Mouse (Mus musculus) liver, embryonic 11.5 days (tissue): Measurements from ENCODE around the gene Tmc3. TPM values are rescaled to one million over a fixed set of nuclear protein-coding genes. Genes with fewer than 3 reads are reported as not detected.

Source experiments
- ATAC-seq: fragments of 200-750 bp; cut with Nextera tagmentation; replicated peaks from 2 replicates; pipeline ENCODE4 v1.8.0; 2017; ENCODE audit warnings: moderate number of reproducible peaks, mild to moderate bottlenecking, moderate TSS enrichment, moderate library complexity; ENCODE audit not compliant: low FRiP score
- DNase-seq: peaks from one replicate; pipeline ENCODE4 v3.0.0-alpha.2; 2017; ENCODE audit warnings: low spot score
- H3K27ac ChIP-seq: fragments of 300-500 bp; sonication (generic); 2 replicates; pipeline ENCODE4 v1.5.1; 2014; ENCODE audit warnings: mild to moderate bottlenecking, low read depth, low read length, control low read depth
- H3K27me3 ChIP-seq: fragments of 300-500 bp; sonication (generic); replicated peaks from 2 replicates; pipeline ENCODE4 v1.6.1; 2014; ENCODE audit warnings: low read length, mixed read lengths; ENCODE audit not compliant: control insufficient read depth, insufficient read depth
- H3K36me3 ChIP-seq: fragments of 300-500 bp; sonication (generic); 2 replicates; pipeline ENCODE4 v1.6.1; 2014; ENCODE audit warnings: mild to moderate bottlenecking, low read length, moderate library complexity, mixed read lengths; ENCODE audit not compliant: control insufficient read depth, insufficient read depth
- H3K4me1 ChIP-seq: fragments of 300-500 bp; sonication (generic); replicated peaks from 2 replicates; pipeline ENCODE4 v1.6.1; 2014; ENCODE audit warnings: low read length, mixed read lengths; ENCODE audit not compliant: control insufficient read depth, insufficient read depth
- H3K4me2 ChIP-seq: fragments of 300-500 bp; sonication (generic); 2 replicates; pipeline ENCODE4 v1.6.1; 2014; ENCODE audit warnings: mild to moderate bottlenecking, control low read depth, moderate library complexity
- H3K4me3 ChIP-seq: fragments of 300-500 bp; sonication (generic); 2 replicates; pipeline ENCODE4 v1.5.1; 2014; ENCODE audit warnings: low read depth, low read length, control low read depth
- H3K9ac ChIP-seq: fragments of 300-500 bp; sonication (generic); 2 replicates; pipeline ENCODE4 v1.6.1; 2014; ENCODE audit warnings: low read depth, low read length, control low read depth
- H3K9me3 ChIP-seq: fragments of 300-500 bp; sonication (generic); 2 replicates; pipeline ENCODE4 v1.6.1; 2016; ENCODE audit warnings: low read length, inconsistent platforms, mixed read lengths; ENCODE audit not compliant: control insufficient read depth
- WGBS: fragments of 180-500 bp; shearing (Covaris S2); extraction: QIAGEN DNeasy Blood & Tissue Kit; methylation state at CpG from one replicate; pipeline ENCODE4 v1.1.7; 2014; 5-methylcytosine and 5-hydroxymethylcytosine counted together
- polyA plus RNA-seq: library from polyadenylated mRNA; unstranded; fragments of >200 nt; fragmentation: Nextera tagmentation; extraction: Ambion mirVana; gene quantifications from 2 replicates; pipeline ENCODE4 v1.2.1, GENCODE M21; 2014

Gene Tmc3
- polyA plus RNA-seq, 1 experiment from 2014 or later = 0.47 TPM

GRCm38 (mm10) chr7:83609891-83610290 is 25.2 kb downstream of the Tmc3 start:
- Histone ChIP-seq H3K4me3 (no peak overlapping the region), H3K9me3 (no peaks in the 10 kb centered on the region), H3K36me3 (no peaks in the 10 kb centered on the region), H3K4me2 (no peak overlapping the region), H3K9ac (no peak overlapping the region), H3K27ac (no peak overlapping the region), H3K4me1 (no peaks in the 10 kb centered on the region), H3K27me3 (no peaks in the 10 kb centered on the region)
- ATAC-seq (no peak), DNase-seq (no peak)
- WGBS = 93% methylated on average over 4 of the region's 4 CpGs

GRCm38 (mm10) chr7:83611886-83612285 is 27.2 kb downstream of the Tmc3 start:
- Histone ChIP-seq H3K9me3 (no peaks in the 10 kb centered on the region), H3K9ac (no peak overlapping the region), H3K4me3 (no peak overlapping the region), H3K36me3 (no peaks in the 10 kb centered on the region), H3K4me2 (no peak overlapping the region), H3K27ac (no peak overlapping the region), H3K27me3 (no peaks in the 10 kb centered on the region), H3K4me1 (no peaks in the 10 kb centered on the region)
- no peak for ATAC-seq
- 81% methylated on average over 1 of the region's 1 CpGs for WGBS
- DNase-seq = no peak

GRCm38 (mm10) chr7:83615272-83615671 is 30.5 kb downstream of the Tmc3 start:
- Histone ChIP-seq H3K27me3 (no peaks in the 10 kb centered on the region), H3K4me3 (no peak overlapping the region), H3K4me2 (no peak overlapping the region), H3K27ac (no peak overlapping the region), H3K4me1 (no peaks in the 10 kb centered on the region), H3K9me3 (no peaks in the 10 kb centered on the region), H3K9ac (no peak overlapping the region), H3K36me3 (no peaks in the 10 kb centered on the region)
- no peak for ATAC-seq
- DNase-seq = no peak
- WGBS = 81% methylated on average over 3 of the region's 3 CpGs

GRCm38 (mm10) chr7:83615815-83616214 is 31.1 kb downstream of the Tmc3 start:
- no peaks in the 10 kb centered on the region for H3K36me3 ChIP-seq
- DNase-seq (no peak), ATAC-seq (no peak)
- no peak overlapping the region for H3K27ac ChIP-seq
- no peak overlapping the region for H3K9ac ChIP-seq
- H3K27me3 ChIP-seq = no peaks in the 10 kb centered on the region
- no peaks in the 10 kb centered on the region for H3K4me1 ChIP-seq
- no peak overlapping the region for H3K4me2 ChIP-seq
- no peak overlapping the region for H3K4me3 ChIP-seq
- no peaks in the 10 kb centered on the region for H3K9me3 ChIP-seq
- 79% methylated on average over 8 of the region's 8 CpGs for WGBS

GRCm38 (mm10) chr7:83616268-83616667 is 31.5 kb downstream of the Tmc3 start:
- no peaks in the 10 kb centered on the region for H3K9me3 ChIP-seq
- H3K9ac ChIP-seq = no peak overlapping the region
- WGBS = 89% methylated on average over 3 of the region's 3 CpGs
- H3K4me1 ChIP-seq = no peaks in the 10 kb centered on the region
- no peak overlapping the region for H3K4me2 ChIP-seq
- H3K27me3 ChIP-seq = no peaks in the 10 kb centered on the region
- ATAC-seq (no peak), DNase-seq (no peak)
- H3K27ac ChIP-seq = no peak overlapping the region
- H3K36me3 ChIP-seq = no peaks in the 10 kb centered on the region
- no peak overlapping the region for H3K4me3 ChIP-seq

- Histone ChIP-seq H3K9ac (no peak overlapping the region), H3K27me3 (no peaks in the 10 kb centered on the region), H3K27ac (no peak overlapping the region), H3K4me3 (no peak overlapping the region), H3K4me1 (no peaks in the 10 kb centered on the region), H3K4me2 (no peak overlapping the region), H3K9me3 (no peaks in the 10 kb centered on the region), H3K36me3 (no peaks in the 10 kb centered on the region)
- WGBS = 86% methylated on average over 1 of the region's 1 CpGs
- DNase-seq (no peak), ATAC-seq (no peak)
Measured at GRCm38 (mm10) chr7:83618709-83619108, 34.0 kb downstream of the Tmc3 start.

GRCm38 (mm10) chr7:83622582-83622981 is 37.9 kb downstream of the Tmc3 start:
- ATAC-seq = no peak
- H3K4me2 ChIP-seq = no peak overlapping the region
- no peak overlapping the region for H3K9ac ChIP-seq
- H3K36me3 ChIP-seq = no peaks in the 10 kb centered on the region
- WGBS = 87% methylated on average over 6 of the region's 6 CpGs
- DNase-seq = no peak
- no peaks in the 10 kb centered on the region for H3K9me3 ChIP-seq
- H3K4me1 ChIP-seq = no peaks in the 10 kb centered on the region
- no peak overlapping the region for H3K27ac ChIP-seq
- no peak overlapping the region for H3K4me3 ChIP-seq
- H3K27me3 ChIP-seq = no peaks in the 10 kb centered on the region

GRCm38 (mm10) chr7:83624065-83624464 is 39.3 kb downstream of the Tmc3 start:
- WGBS = 59% methylated on average over 1 of the region's 1 CpGs
- no peak for ATAC-seq
- H3K4me2 ChIP-seq = no peak overlapping the region
- no peak for DNase-seq
- H3K4me1 ChIP-seq = no peaks in the 10 kb centered on the region
- no peaks in the 10 kb centered on the region for H3K36me3 ChIP-seq
- H3K9me3 ChIP-seq = no peaks in the 10 kb centered on the region
- no peak overlapping the region for H3K9ac ChIP-seq
- no peaks in the 10 kb centered on the region for H3K27me3 ChIP-seq
- H3K27ac ChIP-seq = no peak overlapping the region
- no peak overlapping the region for H3K4me3 ChIP-seq

- Histone ChIP-seq H3K27me3 (no peaks in the 10 kb centered on the region), H3K9me3 (no peaks in the 10 kb centered on the region), H3K4me3 (no peak overlapping the region), H3K9ac (no peak overlapping the region), H3K27ac (no peak overlapping the region), H3K4me2 (no peak overlapping the region), H3K4me1 (no peaks in the 10 kb centered on the region), H3K36me3 (no peaks in the 10 kb centered on the region)
- ATAC-seq (no peak), DNase-seq (no peak)
- 76% methylated on average over 8 of the region's 8 CpGs for WGBS
Measured at GRCm38 (mm10) chr7:83626557-83627257, 42.0 kb downstream of the Tmc3 start.
